Mouse (Mus musculus) megakaryocyte, embryonic 14.5 days (primary cell): ENCODE results near the gene Vps13d.

Source experiments
- FLI1 ChIP-seq: IDR thresholded peaks from 2 replicates; pipeline ENCODE4 v1.6.1; 2012; ENCODE audit warnings: low read length, inconsistent platforms, mixed read lengths
- GATA1 ChIP-seq: IDR thresholded peaks from 3 replicates; pipeline ENCODE4 v1.6.1; 2012; ENCODE audit warnings: mixed read lengths, low read length, inconsistent platforms, borderline replicate concordance

DNA sequence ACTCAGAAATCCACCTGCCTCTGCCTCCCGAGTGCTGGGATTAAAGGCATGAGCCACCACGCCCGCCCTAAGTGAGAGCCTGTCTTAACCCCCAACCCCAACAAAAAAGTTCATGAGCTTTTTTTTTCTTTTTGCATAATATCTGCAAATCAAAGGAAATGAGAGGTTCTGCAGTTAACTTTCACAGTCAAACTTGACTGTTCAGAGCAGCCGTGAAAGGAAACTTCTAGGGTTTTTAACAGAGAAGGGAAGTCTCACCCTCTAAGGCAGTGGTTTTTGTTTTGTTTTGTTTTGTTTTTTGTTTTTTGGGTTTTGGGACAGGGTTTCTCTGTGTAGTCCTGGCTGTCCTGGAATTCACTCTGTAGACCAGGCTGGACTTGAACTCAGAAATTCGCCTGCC is 15.8 kb upstream of the Vps13d start:
- TF ChIP-seq GATA1 (no peak), FLI1 (no peak)
